Mouse (Mus musculus) T-cell, adult 2 months (primary cell): ENCODE measurements around the gene Olfr582.

Source experiments
- DNase-seq: peaks from one replicate; pipeline ENCODE4 v3.0.0; 2022; ENCODE audit warnings: low spot score

Olfr582 gene

GRCm38 (mm10) chr7:103037724-103038123, at the start of gene Olfr582:
Olfr582 (plus strand) TSS chr7:103038024.
- DNase-seq: no peak

- DNase-seq: no peak
Observed at GRCm38 (mm10) chr7:102989224-102989623, 48.6 kb upstream of the Olfr582 start, which contains the start of gene Olfr578. Olfr578 (minus strand) TSS chr7:102989324.

- DNase-seq: no peak
Observed at GRCm38 (mm10) chr7:103051000-103051399, 13.2 kb downstream of the Olfr582 start, which contains the start of gene Olfr583. Olfr583 (plus strand) TSS chr7:103051300.

DNA sequence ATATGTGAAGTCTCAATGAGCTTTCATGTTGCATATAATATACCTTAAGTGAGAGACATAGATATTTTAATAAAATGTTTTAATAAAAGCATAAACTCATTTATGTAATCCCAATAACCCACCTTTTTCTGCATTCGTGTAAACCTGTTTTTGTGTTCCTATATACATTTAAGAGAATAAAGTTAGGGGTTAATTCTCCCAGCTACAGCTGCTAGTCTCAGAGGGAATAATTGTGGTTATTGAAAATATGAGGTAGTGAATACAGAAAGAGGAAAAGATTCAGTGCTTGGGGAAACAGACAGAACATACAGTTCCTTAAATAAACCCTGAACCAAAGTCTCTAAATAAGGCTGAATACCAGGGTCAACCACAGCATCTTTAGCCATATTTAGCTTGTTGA, 43.8 kb downstream of the Olfr582 start, which contains the start of gene Olfr584:
Gene Olfr584 (plus strand): TSS at position 301 of the 400 bp plus-strand sequence.
- no peak for DNase-seq
